Mouse (Mus musculus) G1E (cell line): ENCODE measurements around the gene Ankrd40. TPM values are rescaled to one million over a fixed set of nuclear protein-coding genes. Genes with fewer than 3 reads are reported as not detected.

Experiments used
- ATAC-seq: 2 replicates; pipeline ENCODE4 v1.8.0; 2016; ENCODE audit warnings: mild to moderate bottlenecking; ENCODE audit not compliant: insufficient number of reproducible peaks, poor library complexity, low FRiP score, severe bottlenecking; ENCODE audit errors: extremely low read depth
- DNase-seq: peaks from one replicate; pipeline ENCODE4 v3.0.0; 2012; ENCODE audit warnings: low spot score
- H3K27me3 ChIP-seq: 2 replicates; pipeline ENCODE4 v1.6.1; 2012; ENCODE audit warnings: mild to moderate bottlenecking, low read length, inconsistent platforms; ENCODE audit not compliant: insufficient read depth
- H3K36me3 ChIP-seq: replicated peaks from 2 replicates; pipeline ENCODE3; 2012; ENCODE audit warnings: mild to moderate bottlenecking, inconsistent platforms
- H3K4me1 ChIP-seq: 2 replicates; pipeline ENCODE4 v1.6.1; 2012; ENCODE audit warnings: low read depth, low read length, inconsistent platforms, mixed read lengths; ENCODE audit not compliant: insufficient read depth
- H3K4me3 ChIP-seq: 2 replicates; pipeline ENCODE4 v1.5.1; 2012; ENCODE audit warnings: low read depth, mild to moderate bottlenecking, inconsistent platforms, low read length, moderate library complexity, mixed read lengths
- H3K9me3 ChIP-seq: replicated peaks from 2 replicates; pipeline ENCODE4 v1.6.1; 2012; ENCODE audit warnings: inconsistent platforms
- CTCF ChIP-seq: IDR thresholded peaks from 2 replicates; pipeline ENCODE4 v1.5.1; 2012; ENCODE audit warnings: low read depth, low read length, inconsistent platforms, mixed read lengths
- GATA1 ChIP-seq: IDR thresholded peaks from 2 replicates; pipeline ENCODE4 v1.6.1; 2012; ENCODE audit warnings: borderline replicate concordance, low read length, inconsistent platforms, mixed read lengths
- GATA2 ChIP-seq: IDR thresholded peaks from 2 replicates; pipeline ENCODE4 v1.6.1; 2012; ENCODE audit warnings: low read depth, low read length, inconsistent platforms, borderline replicate concordance
- POLR2AphosphoS5 ChIP-seq: IDR thresholded peaks from 2 replicates; pipeline ENCODE4 v1.6.1; 2012; ENCODE audit warnings: low read depth, low read length, inconsistent platforms; ENCODE audit not compliant: insufficient replicate concordance
- TAL1 ChIP-seq: conservative IDR thresholded peaks from 2 replicates; pipeline ENCODE4 v1.6.1; 2012; ENCODE audit warnings: low read depth, low read length, inconsistent platforms, mixed read lengths
- polyA plus RNA-seq: library from polyadenylated mRNA; stranded (reverse); fragments of >175 nt; gene quantifications from 2 replicates; pipeline ENCODE4 v1.2.3, GENCODE M21; 2012
- total RNA-seq, 2 experiments: library from RNA; stranded (forward) in 1 of 2; stranded (reverse) in 1 of 2; fragments of 200-1000 nt in 1 of 2; fragments of >200 nt in 1 of 2; fragmentation: Nextera tagmentation in 1 of 2; gene quantifications; 2 replicates each; pipeline ENCODE4 v1.2.3; 2014 to 2017

Ankrd40 gene
- total and polyA plus RNA-seq, 3 experiments, result 34.4 to 75.8 (median 46.4) TPM

GRCm38 (mm10) chr11:94347063-94347575, 19.3 kb downstream of the Ankrd40 start:
- Histone ChIP-seq H3K4me1 (no peaks in the 10 kb centered on the region), H3K4me3 (no peak overlapping the region)
- ATAC-seq, result no peak

GRCm38 (mm10) chr11:94349839-94350238, 22.0 kb downstream of the Ankrd40 start:
- no peak for DNase-seq
- TF ChIP-seq GATA1, result no peak
- no peak for TF ChIP-seq GATA2
- no peak for TF ChIP-seq POLR2AphosphoS5
- TF ChIP-seq TAL1, result no peak
- TF ChIP-seq CTCF, result no peak
- Histone ChIP-seq H3K4me1 (no peaks in the 10 kb centered on the region), H3K36me3 (no peaks in the 10 kb centered on the region), H3K27me3 (peaks cover 43% of the 10 kb centered on the region), H3K4me3 (no peak overlapping the region), H3K9me3 (no peaks in the 10 kb centered on the region)
- ATAC-seq, result no peak

More at GRCm38 (mm10) chr11:94347063-94347575, 19.3 kb downstream of the Ankrd40 start:
- TF ChIP-seq CTCF, result no peak
- no peak for TF ChIP-seq POLR2AphosphoS5
- TF ChIP-seq TAL1, result no peak
- TF ChIP-seq GATA1, result no peak
- Histone ChIP-seq H3K36me3 (peaks cover under 1% of the 10 kb centered on the region), H3K9me3 (no peaks in the 10 kb centered on the region), H3K27me3 (peaks cover 45% of the 10 kb centered on the region)
- no peak for DNase-seq

- Histone ChIP-seq H3K36me3 (no peaks in the 10 kb centered on the region), H3K27me3 (peaks cover 43% of the 10 kb centered on the region), H3K4me1 (no peaks in the 10 kb centered on the region), H3K9me3 (no peaks in the 10 kb centered on the region), H3K4me3 (no peak overlapping the region)
- no peak for ATAC-seq
- TF ChIP-seq GATA2, result no peak
- no peak for TF ChIP-seq CTCF
- no peak for TF ChIP-seq GATA1
- TF ChIP-seq POLR2AphosphoS5, result no peak
- TF ChIP-seq TAL1, result no peak
- DNase-seq, result no peak
Measured at GRCm38 (mm10) chr11:94350337-94350736, 22.5 kb downstream of the Ankrd40 start.

- Histone ChIP-seq H3K27me3 (peaks cover 35% of the 10 kb centered on the region), H3K4me3 (no peak overlapping the region), H3K4me1 (no peaks in the 10 kb centered on the region), H3K36me3 (no peaks in the 10 kb centered on the region), H3K9me3 (no peaks in the 10 kb centered on the region)
- TF ChIP-seq GATA2 (no peak), GATA1 (no peak), POLR2AphosphoS5 (no peak), CTCF (no peak), TAL1 (no peak)
- DNase-seq (no peak), ATAC-seq (no peak)
Measured at GRCm38 (mm10) chr11:94351094-94351493, 23.3 kb downstream of the Ankrd40 start.

- no peak for DNase-seq
- H3K4me1 ChIP-seq, result no peaks in the 10 kb centered on the region; the same call in 1 of the 2 replicates
- TF ChIP-seq CTCF (no peak), GATA1 (no peak), GATA2 (no peak), TAL1 (no peak), POLR2AphosphoS5 (no peak)
- H3K36me3 ChIP-seq, result no peaks in the 10 kb centered on the region
- peaks cover 35% of the 10 kb centered on the region for H3K27me3 ChIP-seq
- H3K4me3 ChIP-seq, result no peak overlapping the region
- H3K9me3 ChIP-seq, result no peaks in the 10 kb centered on the region
- ATAC-seq, result no peak
Measured at GRCm38 (mm10) chr11:94355521-94356217, 27.9 kb downstream of the Ankrd40 start.

- Histone ChIP-seq H3K27me3 (peaks cover 32% of the 10 kb centered on the region), H3K4me3 (no peak overlapping the region), H3K9me3 (no peaks in the 10 kb centered on the region), H3K4me1 (no peaks in the 10 kb centered on the region; the same call in 1 of the 2 replicates), H3K36me3 (no peaks in the 10 kb centered on the region)
- TF ChIP-seq POLR2AphosphoS5 (no peak), CTCF (no peak), GATA1 (no peak), TAL1 (no peak), GATA2 (no peak)
- DNase-seq (no peak), ATAC-seq (no peak)
Measured at GRCm38 (mm10) chr11:94359168-94359567, 31.4 kb downstream of the Ankrd40 start.

- H3K27me3 ChIP-seq, result peaks cover 34% of the 10 kb centered on the region
- H3K36me3 ChIP-seq, result no peaks in the 10 kb centered on the region
- no peak overlapping the region for H3K4me3 ChIP-seq
- DNase-seq (no peak), ATAC-seq (no peak)
- H3K9me3 ChIP-seq, result no peaks in the 10 kb centered on the region
- no peaks in the 10 kb centered on the region; the same call in 1 of the 2 replicates for H3K4me1 ChIP-seq
- TF ChIP-seq GATA2 (no peak), CTCF (no peak), POLR2AphosphoS5 (no peak), GATA1 (no peak), TAL1 (no peak)
Measured at GRCm38 (mm10) chr11:94361166-94361870, 33.5 kb downstream of the Ankrd40 start.
